ENCODE assay signal across 18 mouse cellular contexts in the genomic region with DNA sequence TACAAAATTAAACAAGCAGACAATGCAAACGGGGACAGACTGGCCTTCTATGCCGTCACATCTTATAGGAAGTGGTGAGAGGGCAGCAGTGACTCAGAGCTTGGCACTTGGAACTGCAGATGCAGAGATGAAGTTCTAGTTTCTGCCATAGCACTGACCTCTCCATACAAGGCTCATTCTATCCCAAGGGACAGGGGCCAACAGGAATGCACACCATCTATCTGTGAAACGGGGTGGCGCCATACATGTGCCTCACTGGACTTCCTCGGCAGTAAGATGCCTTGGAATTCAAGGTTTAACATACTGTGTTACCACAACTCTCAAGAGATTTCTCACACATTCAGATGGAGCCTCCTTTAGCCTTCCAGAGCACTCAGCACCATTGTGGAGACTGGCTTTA.
"Had no signal": no experiment of that assay in that cellular context is flagged by ENCODE, and none has a peak within 500 bp of the region (broad histone marks: within the 10 kb centered on the region; RNA-seq: fewer than 3 reads in every experiment).

No protein-coding gene starts in this region.

- DNase-seq: kidney, adult 11 months; kidney, adult 8-10 months; kidney, postnatal 10 days; kidney, postnatal 36 days; liver; lung, adult 18-20 months; lung, postnatal 14 days; lung, postnatal 4 days; thymus, adult 18-20 months; thymus, postnatal 36 days had no signal

- H3K4me3 ChIP-seq: kidney, embryonic 15.5 days; limb, embryonic 10.5 days; limb, embryonic 13.5 days; liver, embryonic 12.5 days; liver, embryonic 15.5 days; midbrain, embryonic 12.5 days; midbrain, embryonic 15.5 days; neural tube, embryonic 12.5 days had no signal

- H3K9me3 ChIP-seq: kidney, embryonic 15.5 days; limb, embryonic 10.5 days; limb, embryonic 13.5 days; liver, embryonic 12.5 days; liver, embryonic 15.5 days; midbrain, embryonic 12.5 days; midbrain, embryonic 15.5 days; neural tube, embryonic 12.5 days had no signal

- ATAC-seq: liver, embryonic 12.5 days; midbrain, embryonic 15.5 days had no signal

- H3K4me2 ChIP-seq: kidney, embryonic 15.5 days; limb, embryonic 13.5 days; liver, embryonic 12.5 days; liver, embryonic 15.5 days; midbrain, embryonic 12.5 days; midbrain, embryonic 15.5 days; neural tube, embryonic 12.5 days had no signal

- H3K36me3 ChIP-seq: kidney, embryonic 15.5 days; limb, embryonic 10.5 days; limb, embryonic 13.5 days; liver, embryonic 12.5 days; liver, embryonic 15.5 days; midbrain, embryonic 12.5 days; midbrain, embryonic 15.5 days; neural tube, embryonic 12.5 days had no signal

- H3K4me1 ChIP-seq: liver, embryonic 12.5 days; liver, embryonic 15.5 days; midbrain, embryonic 12.5 days; neural tube, embryonic 12.5 days had no signal

- H3K9ac ChIP-seq: kidney, embryonic 15.5 days; limb, embryonic 13.5 days; liver, embryonic 12.5 days; liver, embryonic 15.5 days; midbrain, embryonic 12.5 days; midbrain, embryonic 15.5 days; neural tube, embryonic 12.5 days had no signal

- H3K27ac ChIP-seq: kidney, embryonic 15.5 days; limb, embryonic 10.5 days; limb, embryonic 13.5 days; liver, embryonic 12.5 days; liver, embryonic 15.5 days; midbrain, embryonic 12.5 days; midbrain, embryonic 15.5 days; neural tube, embryonic 12.5 days had no signal

- H3K27me3 ChIP-seq: kidney, embryonic 15.5 days; liver, embryonic 12.5 days; liver, embryonic 15.5 days; midbrain, embryonic 12.5 days; midbrain, embryonic 15.5 days; neural tube, embryonic 12.5 days had no signal
